Mouse (Mus musculus) stomach, embryonic 15.5 days (tissue): ENCODE data around the gene Bckdk. TPM values are rescaled to one million over a fixed set of nuclear protein-coding genes. Genes with fewer than 3 reads are reported as not detected.

Experiments used
- polyA plus RNA-seq: library from polyadenylated mRNA; unstranded; fragments of >200 nt; fragmentation: Nextera tagmentation; extraction: Ambion mirVana; gene quantifications from 2 replicates; pipeline ENCODE4 v1.2.1, GENCODE M21; 2015

The Bckdk gene
- polyA plus RNA-seq, 1 experiment from 2014 or later, result 145 TPM

Other genes with a start within 250 kb of the Bckdk start
- gene Bcl7c, start 195.1 kb upstream of the Bckdk start, polyA plus RNA-seq, result 59.3 and 63.4 TPM in 2 replicates
- 15.6 and 17.0 TPM in 2 replicates for gene Ctf1, start 191.3 kb upstream of the Bckdk start, polyA plus RNA-seq
- gene Ctf2, start 171.9 kb upstream of the Bckdk start, polyA plus RNA-seq, result 0.24 and 0.26 TPM in 2 replicates
- 3.8 and 4.8 TPM in 2 replicates for gene Fbxl19, start 159.5 kb upstream of the Bckdk start, polyA plus RNA-seq
- 29.2 and 29.6 TPM in 2 replicates for gene Orai3, start 134.3 kb upstream of the Bckdk start, polyA plus RNA-seq
- 21.1 and 25.0 TPM in 2 replicates for gene Setd1a, start 127.4 kb upstream of the Bckdk start, polyA plus RNA-seq
- gene Gm49388, start 118.5 kb upstream of the Bckdk start, polyA plus RNA-seq, result not detected in 2 replicates
- 27.4 and 31.8 TPM in 2 replicates for gene Hsd3b7, start 103.5 kb upstream of the Bckdk start, polyA plus RNA-seq
- 45.3 and 48.1 TPM in 2 replicates for gene Stx4a, start 79.8 kb upstream of the Bckdk start, polyA plus RNA-seq
- 3.2 and 3.4 TPM in 2 replicates for gene Stx1b, start 79.5 kb upstream of the Bckdk start, polyA plus RNA-seq
- gene Zfp646, start 27.9 kb upstream of the Bckdk start, polyA plus RNA-seq, result 9.1 and 10.9 TPM in 2 replicates
- gene Zfp668, start 27.3 kb upstream of the Bckdk start, polyA plus RNA-seq, result 14.6 and 16.7 TPM in 2 replicates
- gene Prss53, start 13.1 kb upstream of the Bckdk start, polyA plus RNA-seq, result 1.7 and 1.8 TPM in 2 replicates
- not detected in 2 replicates for gene Gm21974, start 8.6 kb upstream of the Bckdk start, polyA plus RNA-seq
- gene Vkorc1, start 8.5 kb upstream of the Bckdk start, polyA plus RNA-seq, result 186 and 190 TPM in 2 replicates
- gene Kat8, start 8.4 kb downstream of the Bckdk start, polyA plus RNA-seq, result 35.0 and 35.6 TPM in 2 replicates
- 61.2 and 70.2 TPM in 2 replicates for gene Prss8, start 26.0 kb downstream of the Bckdk start, polyA plus RNA-seq
- 10.8 and 10.9 TPM in 2 replicates for gene Prss36, start 42.6 kb downstream of the Bckdk start, polyA plus RNA-seq
- 367 and 393 TPM in 2 replicates for gene Fus, start 63.4 kb downstream of the Bckdk start, polyA plus RNA-seq
- gene Pycard, start 89.8 kb downstream of the Bckdk start, polyA plus RNA-seq, result 177 and 185 TPM in 2 replicates
- 0.09 and 0.41 TPM in 2 replicates for gene Trim72, start 99.9 kb downstream of the Bckdk start, polyA plus RNA-seq
- gene Itgam, start 158.6 kb downstream of the Bckdk start, polyA plus RNA-seq, result 3.5 and 3.6 TPM in 2 replicates
- gene Gm49368, start 158.6 kb downstream of the Bckdk start, polyA plus RNA-seq, result not detected in 2 replicates
- 0.22 and 0.40 TPM in 2 replicates for gene Itgax, start 225.5 kb downstream of the Bckdk start, polyA plus RNA-seq